Mouse (Mus musculus) midbrain, embryonic 11.5 days (tissue): ENCODE data around the gene Entpd2. TPM values are rescaled to one million over a fixed set of nuclear protein-coding genes. Genes with fewer than 3 reads are reported as not detected.

Experiments
- ATAC-seq: fragments of 200-750 bp; cut with Nextera tagmentation; 2 replicates; pipeline ENCODE4 v1.8.0; 2017; ENCODE audit warnings: moderate TSS enrichment, moderate library complexity; ENCODE audit not compliant: low FRiP score
- DNase-seq: peaks from one replicate; pipeline ENCODE4 v3.0.0; 2015; ENCODE audit warnings: low spot score; ENCODE audit errors: missing footprints
- H3K27ac ChIP-seq: fragments of 300-500 bp; sonication (generic); 2 replicates; pipeline ENCODE4 v1.5.1; 2014; ENCODE audit warnings: low read depth, low read length
- H3K27me3 ChIP-seq: fragments of 300-500 bp; sonication (generic); 2 replicates; pipeline ENCODE4 v1.6.1; 2014; ENCODE audit warnings: mild to moderate bottlenecking, low read length, moderate library complexity, mixed read lengths; ENCODE audit not compliant: control insufficient read depth, insufficient read depth
- H3K36me3 ChIP-seq: fragments of 300-500 bp; sonication (generic); 2 replicates; pipeline ENCODE4 v1.6.1; 2014; ENCODE audit warnings: mild to moderate bottlenecking, low read length, moderate library complexity, mixed read lengths; ENCODE audit not compliant: control insufficient read depth, insufficient read depth
- H3K4me1 ChIP-seq: fragments of 300-500 bp; sonication (generic); 2 replicates; pipeline ENCODE4 v1.6.1; 2014; ENCODE audit warnings: low read length; ENCODE audit not compliant: control insufficient read depth, insufficient read depth
- H3K4me2 ChIP-seq: fragments of 300-500 bp; sonication (generic); 2 replicates; pipeline ENCODE4 v1.6.1; 2014; ENCODE audit warnings: mild to moderate bottlenecking, moderate library complexity
- H3K4me3 ChIP-seq: fragments of 300-500 bp; sonication (generic); 2 replicates; pipeline ENCODE4 v1.5.1; 2014; ENCODE audit warnings: low read depth, low read length
- H3K9ac ChIP-seq: fragments of 300-500 bp; sonication (generic); 2 replicates; pipeline ENCODE4 v1.6.1; 2014; ENCODE audit warnings: low read length
- H3K9me3 ChIP-seq: fragments of 300-500 bp; sonication (generic); 2 replicates; pipeline ENCODE4 v1.6.1; 2016; ENCODE audit warnings: low read length; ENCODE audit not compliant: control insufficient read depth
- WGBS: fragments of 180-500 bp; shearing (Covaris S2); extraction: QIAGEN DNeasy Blood & Tissue Kit; methylation state at CpG from one replicate; pipeline ENCODE4 v1.1.7; 2014; 5-methylcytosine and 5-hydroxymethylcytosine counted together
- microRNA-seq: library from miRNA; unstranded; fragments of <30 nt; microRNA quantifications from one replicate; pipeline ENCODE4, GENCODE M21; 2017
- polyA plus RNA-seq: library from polyadenylated mRNA; unstranded; fragments of >200 nt; fragmentation: Nextera tagmentation; extraction: Ambion mirVana; gene quantifications from 2 replicates; pipeline ENCODE4 v1.2.1, GENCODE M21; 2014

Gene Entpd2
- polyA plus RNA-seq, 1 experiment from 2014 or later, result 0.23 TPM

DNA sequence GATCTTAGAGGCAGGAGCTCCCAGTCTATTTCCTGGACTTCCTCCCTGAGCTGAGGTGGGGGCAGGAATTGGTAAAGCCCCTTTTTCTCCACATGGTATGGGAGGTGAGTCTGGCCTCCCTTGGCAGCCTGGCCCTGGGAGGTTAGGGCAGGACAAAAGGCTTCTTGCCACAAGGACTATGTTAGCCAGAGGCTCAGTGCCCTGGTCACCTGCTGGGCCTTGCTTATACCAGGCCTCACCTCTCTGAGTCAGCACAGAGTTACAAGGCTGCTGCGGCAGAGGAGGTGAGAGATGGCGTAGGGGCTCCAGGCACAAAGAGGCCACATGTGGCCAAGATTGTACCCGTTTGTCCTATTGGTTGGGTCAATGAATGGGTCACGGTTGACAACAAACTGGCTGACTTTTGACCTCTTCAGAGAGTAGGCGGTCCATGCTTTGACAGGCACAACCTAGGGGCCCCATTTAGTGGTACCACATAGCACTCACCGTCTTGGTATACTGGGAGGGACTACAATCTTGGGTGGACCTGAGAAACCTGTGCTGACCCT, 35.7 kb downstream of the Entpd2 start:
- H3K4me3 ChIP-seq, result no peak overlapping the region
- no peak overlapping the region for H3K4me2 ChIP-seq
- no peak for ATAC-seq
- DNase-seq, result no peak
- no peaks in the 10 kb centered on the region for H3K9me3 ChIP-seq
- peaks cover 9% of the 10 kb centered on the region for H3K4me1 ChIP-seq
- H3K36me3 ChIP-seq, result no peaks in the 10 kb centered on the region
- peaks cover 4% of the 10 kb centered on the region; the same call in 1 of the 2 replicates for H3K27me3 ChIP-seq
- WGBS, result 45% methylated on average over 6 of the region's 6 CpGs
- H3K27ac ChIP-seq, result no peak overlapping the region
- H3K9ac ChIP-seq, result no peak overlapping the region

DNA sequence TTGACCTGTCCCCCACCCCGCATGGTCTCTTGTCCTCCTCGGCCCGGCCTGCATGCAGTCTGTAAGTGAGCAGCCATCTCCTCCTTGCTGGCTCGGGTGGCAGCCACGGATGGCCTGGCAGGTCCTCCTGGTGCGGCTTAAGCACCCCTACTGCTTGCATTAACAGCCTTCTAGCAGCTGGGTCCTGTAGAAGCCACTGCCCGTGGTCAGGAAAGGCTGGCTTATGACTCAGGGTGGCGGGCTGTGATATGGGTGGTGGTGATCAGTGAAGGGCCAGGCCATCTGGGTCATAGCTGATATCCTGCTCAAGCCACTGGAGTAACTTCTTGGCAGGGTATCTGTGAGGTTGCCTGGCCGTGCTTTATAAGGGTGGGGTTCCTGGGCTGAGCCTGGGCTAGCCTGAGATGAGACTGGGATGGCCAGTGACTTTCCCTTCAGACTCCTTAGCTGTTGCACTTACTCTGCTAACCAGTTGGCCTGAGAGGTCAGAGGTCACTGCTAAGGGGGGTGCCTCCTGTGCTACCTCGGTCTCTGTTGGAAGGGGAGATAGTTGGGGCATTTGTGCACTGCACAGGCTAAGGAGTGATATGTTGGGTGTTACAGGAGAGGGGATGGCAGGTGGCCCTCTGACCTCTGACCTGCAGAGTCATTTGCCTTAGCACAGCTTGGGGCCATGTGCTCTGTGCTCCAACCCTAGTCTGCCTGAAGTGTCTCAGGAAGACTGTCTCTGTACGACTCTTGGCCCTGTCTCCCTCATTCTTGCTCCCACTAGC, 36.8 kb downstream of the Entpd2 start:
- DNase-seq (no peak), ATAC-seq (no peak)
- Histone ChIP-seq H3K4me2 (no peak overlapping the region), H3K27me3 (peaks cover 4% of the 10 kb centered on the region; the same call in 1 of the 2 replicates), H3K9ac (no peak overlapping the region), H3K27ac (no peak overlapping the region), H3K4me3 (no peak overlapping the region), H3K4me1 (peaks cover 9% of the 10 kb centered on the region), H3K9me3 (no peaks in the 10 kb centered on the region), H3K36me3 (no peaks in the 10 kb centered on the region)
- WGBS, result 78% methylated on average over 11 of the region's 11 CpGs

DNA sequence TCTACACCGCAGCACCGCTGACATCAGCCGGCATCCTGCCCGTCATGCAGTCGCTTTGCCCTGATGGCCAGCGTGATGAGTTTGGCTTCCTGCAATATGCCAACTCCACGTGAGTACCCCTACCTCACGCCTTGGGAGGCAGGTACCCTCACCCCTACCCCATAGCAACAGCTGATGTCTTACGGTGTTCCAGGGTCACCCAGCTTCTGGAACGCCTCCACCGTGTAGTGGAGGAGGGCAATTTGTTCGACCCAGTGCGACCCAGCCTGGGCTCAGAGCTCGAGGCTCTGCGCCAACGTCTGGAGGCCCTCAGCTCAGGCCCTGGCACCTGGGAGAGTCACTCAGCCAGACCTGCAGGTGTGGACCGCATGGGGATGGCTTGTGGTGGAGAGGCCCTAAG, 37.4 kb downstream of the Entpd2 start:
- Histone ChIP-seq H3K4me2 (no peak overlapping the region), H3K27ac (no peak overlapping the region), H3K4me3 (no peak overlapping the region), H3K36me3 (0 out of 2 replicates have a peak, but pooled peaks cover 2% of the 10 kb centered on the region), H3K9me3 (no peaks in the 10 kb centered on the region), H3K27me3 (peaks cover 4% of the 10 kb centered on the region; the same call in 1 of the 2 replicates), H3K9ac (no peak overlapping the region), H3K4me1 (peaks cover 9% of the 10 kb centered on the region)
- no peak for DNase-seq
- 93% methylated on average over 17 of the region's 17 CpGs for WGBS
- ATAC-seq, result no peak

DNA sequence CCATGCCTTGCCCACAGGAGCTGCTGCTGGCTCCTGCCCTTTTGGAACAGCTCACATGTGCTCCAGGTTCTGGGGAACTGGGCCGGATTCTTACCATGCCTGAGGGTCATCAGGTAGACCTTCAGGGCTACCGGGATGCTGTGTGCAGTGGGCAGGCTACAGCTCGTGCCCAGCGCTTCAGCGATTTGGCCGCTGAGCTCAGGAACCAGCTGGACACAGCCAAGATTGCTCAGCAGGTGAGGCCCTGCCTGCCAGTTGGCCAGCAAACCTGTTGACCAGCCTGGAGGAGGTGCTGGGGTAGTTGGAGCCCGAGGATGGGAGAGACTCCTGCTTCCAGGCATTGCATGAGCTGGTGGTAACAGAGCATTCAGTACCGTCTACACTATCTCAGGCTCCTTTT, 38.6 kb downstream of the Entpd2 start:
- 0 out of 2 replicates have a peak, but pooled peaks cover 4% of the 10 kb centered on the region for H3K36me3 ChIP-seq
- WGBS, result 89% methylated on average over 8 of the region's 8 CpGs
- H3K4me1 ChIP-seq, result peaks cover 9% of the 10 kb centered on the region
- no peak overlapping the region for H3K27ac ChIP-seq
- H3K27me3 ChIP-seq, result peaks cover 4% of the 10 kb centered on the region; the same call in 1 of the 2 replicates
- H3K9me3 ChIP-seq, result no peaks in the 10 kb centered on the region
- no peak overlapping the region for H3K9ac ChIP-seq
- ATAC-seq (no peak), DNase-seq (no peak)
- no peak overlapping the region for H3K4me3 ChIP-seq
- no peak overlapping the region for H3K4me2 ChIP-seq

DNA sequence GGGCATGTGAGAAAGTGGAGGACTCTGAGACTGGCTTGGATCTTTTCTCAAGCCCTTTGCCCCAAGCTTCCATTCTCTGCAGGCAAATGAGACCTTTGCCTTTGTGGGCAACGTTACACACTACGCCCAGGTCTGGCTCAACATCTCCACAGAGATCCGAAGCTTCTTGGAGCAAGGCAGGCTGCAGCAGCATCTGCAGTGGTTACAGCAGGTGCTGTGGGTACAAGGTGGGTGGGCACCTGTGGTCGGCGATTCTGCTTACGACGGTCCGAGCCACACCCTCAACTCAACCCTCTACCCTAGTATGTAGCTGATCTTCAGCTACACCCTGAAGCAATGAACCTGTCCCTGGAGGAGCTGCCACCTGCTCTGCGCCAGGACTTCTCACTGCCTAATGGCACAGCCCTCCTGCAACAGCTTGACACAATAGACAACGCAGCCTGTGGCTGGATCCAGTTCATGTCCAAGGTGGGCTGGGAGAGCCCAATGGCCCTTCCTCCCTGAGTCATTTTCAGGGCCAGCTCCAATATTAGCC, 40.7 kb downstream of the Entpd2 start:
- peaks cover 9% of the 10 kb centered on the region; the same call in 1 of the 2 replicates for H3K36me3 ChIP-seq
- WGBS, result 91% methylated on average over 10 of the region's 10 CpGs
- no peak overlapping the region for H3K27ac ChIP-seq
- no peaks in the 10 kb centered on the region for H3K9me3 ChIP-seq
- no peak for ATAC-seq
- H3K4me3 ChIP-seq, result no peak overlapping the region
- H3K4me1 ChIP-seq, result no peaks in the 10 kb centered on the region
- H3K9ac ChIP-seq, result no peak overlapping the region
- no peak overlapping the region for H3K4me2 ChIP-seq
- DNase-seq, result no peak
- no peaks in the 10 kb centered on the region for H3K27me3 ChIP-seq

DNA sequence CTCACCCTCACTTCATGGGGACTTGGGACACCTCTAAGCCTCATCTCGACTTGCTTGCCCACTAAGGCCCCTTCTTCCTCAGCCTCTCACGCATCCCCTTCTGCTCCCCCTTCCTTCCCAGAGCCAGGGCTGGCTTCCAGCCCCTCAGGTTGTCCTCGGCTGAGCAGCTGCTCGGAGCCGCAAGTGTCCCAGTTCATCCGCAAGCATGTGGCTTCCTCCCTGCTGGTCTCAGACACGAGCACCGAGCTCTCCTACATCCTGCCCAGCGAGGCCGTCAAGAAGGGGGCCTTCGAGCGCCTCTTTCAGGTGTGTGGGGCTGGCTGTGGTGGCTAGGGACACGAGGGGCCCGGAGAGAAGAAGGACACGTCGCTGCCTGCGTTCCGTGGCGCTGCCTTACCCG, 45.4 kb downstream of the Entpd2 start:
- Histone ChIP-seq H3K9me3 (no peaks in the 10 kb centered on the region), H3K4me1 (no peaks in the 10 kb centered on the region), H3K4me3 (no peak overlapping the region), H3K27me3 (no peaks in the 10 kb centered on the region), H3K4me2 (no peak overlapping the region), H3K27ac (no peak overlapping the region), H3K9ac (no peak overlapping the region), H3K36me3 (peaks cover 9% of the 10 kb centered on the region)
- ATAC-seq (no peak), DNase-seq (no peak)
- whole genome bisulfite sequencing, result 86% methylated on average over 20 of the region's 20 CpGs

DNA sequence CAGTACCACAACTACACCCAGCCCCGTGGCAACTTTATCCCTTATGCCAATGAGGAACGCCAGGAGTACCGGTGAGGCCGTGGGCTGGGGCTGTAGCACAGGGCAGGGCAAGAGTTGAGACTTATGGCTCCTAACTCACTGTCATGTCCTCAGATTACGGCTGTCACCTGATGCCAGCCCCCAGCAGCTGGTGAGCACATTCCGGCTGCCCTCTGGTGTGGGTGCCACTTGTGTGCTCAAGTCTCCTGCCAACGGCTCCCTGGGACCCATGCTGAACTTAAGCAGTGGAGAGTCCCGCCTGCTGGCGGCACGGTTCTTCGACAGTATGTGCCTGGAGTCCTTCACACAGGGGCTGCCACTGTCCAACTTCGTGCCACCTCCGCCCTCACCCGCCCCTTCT, 47.0 kb downstream of the Entpd2 start:
- no peak for DNase-seq
- peaks cover 11% of the 10 kb centered on the region for H3K36me3 ChIP-seq
- 91% methylated on average over 14 of the region's 14 CpGs for WGBS
- H3K9ac ChIP-seq, result no peak overlapping the region
- no peaks in the 10 kb centered on the region for H3K9me3 ChIP-seq
- H3K27me3 ChIP-seq, result no peaks in the 10 kb centered on the region
- no peak overlapping the region for H3K27ac ChIP-seq
- no peaks in the 10 kb centered on the region for H3K4me1 ChIP-seq
- H3K4me3 ChIP-seq, result no peak overlapping the region
- ATAC-seq, result no peak
- H3K4me2 ChIP-seq, result no peak overlapping the region

Small RNA genes lying within 50 kb of the gene (microRNA-seq; reads per million reads assigned to microRNA genes)
- not detected for gene Mir3087

Other genes with a start within 250 kb of the Entpd2 start
- 60.3 and 63.9 TPM in 2 replicates for gene Nrarp, start 215.1 kb upstream of the Entpd2 start, polyA plus RNA-seq
- 1.4 and 1.5 TPM in 2 replicates for gene Tor4a, start 199.0 kb upstream of the Entpd2 start, polyA plus RNA-seq
- gene Nelfb, start 184.4 kb upstream of the Entpd2 start, polyA plus RNA-seq, result 96.4 and 102 TPM in 2 replicates
- gene Stpg3, start 181.2 kb upstream of the Entpd2 start, polyA plus RNA-seq, result not detected in 2 replicates
- gene Fam166a, start 177.1 kb upstream of the Entpd2 start, polyA plus RNA-seq, result 0.94 TPM in 1 of 2 replicates, not detected in the other
- 535 and 571 TPM in 2 replicates for gene Tubb4b, start 171.2 kb upstream of the Entpd2 start, polyA plus RNA-seq
- gene Slc34a3, start 161.5 kb upstream of the Entpd2 start, polyA plus RNA-seq, result not detected in 2 replicates
- not detected in 2 replicates for gene Rnf224, start 159.1 kb upstream of the Entpd2 start, polyA plus RNA-seq
- 24.4 and 26.9 TPM in 2 replicates for gene Rnf208, start 153.6 kb upstream of the Entpd2 start, polyA plus RNA-seq
- 0.32 TPM in 1 of 2 replicates, not detected in the other for gene Cysrt1, start 153.4 kb upstream of the Entpd2 start, polyA plus RNA-seq
- 3.3 and 4.1 TPM in 2 replicates for gene AL732309.1, start 149.0 kb upstream of the Entpd2 start, polyA plus RNA-seq
- 14.7 and 16.0 TPM in 2 replicates for gene Tmem203, start 140.4 kb upstream of the Entpd2 start, polyA plus RNA-seq
- gene Tprn, start 133.3 kb upstream of the Entpd2 start, polyA plus RNA-seq, result 2.4 and 4.5 TPM in 2 replicates
- 240 and 247 TPM in 2 replicates for gene Ssna1, start 123.4 kb upstream of the Entpd2 start, polyA plus RNA-seq
- gene Anapc2, start 123.4 kb upstream of the Entpd2 start, polyA plus RNA-seq, result 105 and 117 TPM in 2 replicates
- gene Tmem210, start 107.7 kb upstream of the Entpd2 start, polyA plus RNA-seq, result not detected in 2 replicates
- not detected in 2 replicates for gene Lrrc26, start 106.0 kb upstream of the Entpd2 start, polyA plus RNA-seq
- 2.4 and 2.6 TPM in 2 replicates for gene Grin1, start 76.7 kb upstream of the Entpd2 start, polyA plus RNA-seq
- gene Man1b1, start 63.5 kb upstream of the Entpd2 start, polyA plus RNA-seq, result 87.2 and 88.1 TPM in 2 replicates
- 15.9 and 16.0 TPM in 2 replicates for gene Dpp7, start 39.5 kb upstream of the Entpd2 start, polyA plus RNA-seq
- 3.4 and 6.7 TPM in 2 replicates for gene Uap1l1, start 30.2 kb upstream of the Entpd2 start, polyA plus RNA-seq
- gene Sapcd2, start 23.6 kb upstream of the Entpd2 start, polyA plus RNA-seq, result 47.9 and 53.3 TPM in 2 replicates
- 101 and 106 TPM in 2 replicates for gene Npdc1, start 3.5 kb downstream of the Entpd2 start, polyA plus RNA-seq
- gene Fut7, start 27.4 kb downstream of the Entpd2 start, polyA plus RNA-seq, result not detected in 2 replicates
- 5.2 and 5.4 TPM in 2 replicates for gene Abca2, start 32.8 kb downstream of the Entpd2 start, polyA plus RNA-seq
- gene Clic3, start 61.0 kb downstream of the Entpd2 start, polyA plus RNA-seq, result 0.18 and 0.25 TPM in 2 replicates
- 21.9 and 23.2 TPM in 2 replicates for gene Paxx, start 65.2 kb downstream of the Entpd2 start, polyA plus RNA-seq
- 0.26 TPM in 1 of 2 replicates, not detected in the other for gene Ptgds, start 74.2 kb downstream of the Entpd2 start, polyA plus RNA-seq
- not detected in 2 replicates for gene Lcn12, start 98.0 kb downstream of the Entpd2 start, polyA plus RNA-seq
- gene Fbxw5, start 104.9 kb downstream of the Entpd2 start, polyA plus RNA-seq, result 65.9 and 66.4 TPM in 2 replicates
- gene C8g, start 105.8 kb downstream of the Entpd2 start, polyA plus RNA-seq, result 3.6 TPM in 2 replicates
- gene Traf2, start 151.1 kb downstream of the Entpd2 start, polyA plus RNA-seq, result 29.0 and 31.6 TPM in 2 replicates
- gene Edf1, start 162.0 kb downstream of the Entpd2 start, polyA plus RNA-seq, result 385 TPM in 2 replicates
- 1.4 and 2.2 TPM in 2 replicates for gene Mamdc4, start 179.0 kb downstream of the Entpd2 start, polyA plus RNA-seq
- 158 and 159 TPM in 2 replicates for gene Phpt1, start 179.3 kb downstream of the Entpd2 start, polyA plus RNA-seq
- 0.07 and 0.10 TPM in 2 replicates for gene Ajm1, start 185.9 kb downstream of the Entpd2 start, polyA plus RNA-seq
- gene Rabl6, start 212.6 kb downstream of the Entpd2 start, polyA plus RNA-seq, result 49.2 and 51.2 TPM in 2 replicates
- 0.25 and 0.28 TPM in 2 replicates for gene Ccdc183, start 221.8 kb downstream of the Entpd2 start, polyA plus RNA-seq
- gene Tmem141, start 226.1 kb downstream of the Entpd2 start, polyA plus RNA-seq, result 17.9 and 19.1 TPM in 2 replicates
- gene Fcna, start 232.2 kb downstream of the Entpd2 start, polyA plus RNA-seq, result 1.3 and 1.6 TPM in 2 replicates